Mouse (Mus musculus) heart, postnatal 36 days (tissue): ENCODE measurements around the gene Cuedc1. TPM values are rescaled to one million over a fixed set of nuclear protein-coding genes. Genes with fewer than 3 reads are reported as not detected.

Experiments used
- total RNA-seq, 2 experiments: library from RNA; stranded (reverse); gene quantifications; 2 replicates each; pipeline ENCODE4 v1.2.3; 2021

The Cuedc1 gene
- total RNA-seq, 2 experiments from 2014 or later = 47.9 to 54.2 TPM

Other genes starting within 250 kb of the Cuedc1 start
- 1 to 10 TPM; 1.9 to 3.1 TPM for gene Mks1, start 244.8 kb upstream of the Cuedc1 start, total RNA-seq
- not detected for gene Epx, start 222.5 kb upstream of the Cuedc1 start, total RNA-seq
- not detected for gene Olfr462, start 205.8 kb upstream of the Cuedc1 start, total RNA-seq
- gene Olfr463, start 200.7 kb upstream of the Cuedc1 start, total RNA-seq = not detected
- not detected for gene Olfr464, start 177.1 kb upstream of the Cuedc1 start, total RNA-seq
- gene Dynll2, start 110.5 kb upstream of the Cuedc1 start, total RNA-seq = 100 to 1,000 TPM; 340 to 392 TPM
- 10 to 100 TPM; 80.2 to 99.7 TPM for gene Srsf1, start 50.7 kb upstream of the Cuedc1 start, total RNA-seq
- 10 to 100 TPM; 45.0 to 46.7 TPM for gene Vezf1, start 29.8 kb upstream of the Cuedc1 start, total RNA-seq
- gene Mrps23, start 106.3 kb downstream of the Cuedc1 start, total RNA-seq = 100 to 1,000 TPM; 273 to 312 TPM
- not detected for gene Ccdc182, start 196.0 kb downstream of the Cuedc1 start, total RNA-seq